Mouse (Mus musculus): ENCODE data around the gene Gimap3. TPM values are rescaled to one million over a fixed set of nuclear protein-coding genes. Genes with fewer than 3 reads are reported as not detected.

The Gimap3 gene
- polyA plus RNA-seq, 1 experiment from 2014 or later: not detected

Other genes starting within 250 kb of the Gimap3 start
- gene Atp6v0e2, start 233.2 kb downstream of the Gimap3 start, polyA plus RNA-seq (2014; fragmentation: Nextera tagmentation; extraction: Ambion mirVana): 21.8 and 22.8 TPM in 2 replicates
- 3.5 and 4.9 TPM in 2 replicates for gene Lrrc61, start 216.1 kb downstream of the Gimap3 start, polyA plus RNA-seq (2014; fragmentation: Nextera tagmentation; extraction: Ambion mirVana)
- gene Rarres2, start 198.1 kb downstream of the Gimap3 start, polyA plus RNA-seq (2014; fragmentation: Nextera tagmentation; extraction: Ambion mirVana): 39.4 and 45.3 TPM in 2 replicates
- 1.3 TPM in 1 of 2 replicates, not detected in the other for gene Gm45021, start 181.2 kb downstream of the Gimap3 start, polyA plus RNA-seq (2014; fragmentation: Nextera tagmentation; extraction: Ambion mirVana)
- 23.4 and 25.4 TPM in 2 replicates for gene Repin1, start 177.0 kb downstream of the Gimap3 start, polyA plus RNA-seq (2014; fragmentation: Nextera tagmentation; extraction: Ambion mirVana)
- 0.84 TPM in 1 of 2 replicates, not detected in the other for gene Gm44965, start 176.9 kb downstream of the Gimap3 start, polyA plus RNA-seq (2014; fragmentation: Nextera tagmentation; extraction: Ambion mirVana)
- gene Zfp775, start 168.8 kb downstream of the Gimap3 start, polyA plus RNA-seq (2014; fragmentation: Nextera tagmentation; extraction: Ambion mirVana): 5.4 and 6.3 TPM in 2 replicates
- gene AI854703, start 144.1 kb downstream of the Gimap3 start, polyA plus RNA-seq (2014; fragmentation: Nextera tagmentation; extraction: Ambion mirVana): 0.82 and 1.1 TPM in 2 replicates
- 0.85 and 1.2 TPM in 2 replicates for gene Gimap8, start 123.6 kb downstream of the Gimap3 start, polyA plus RNA-seq (2014; fragmentation: Nextera tagmentation; extraction: Ambion mirVana)
- gene Gimap9, start 94.7 kb downstream of the Gimap3 start, polyA plus RNA-seq (2014; fragmentation: Nextera tagmentation; extraction: Ambion mirVana): 5.8 and 6.3 TPM in 2 replicates
- gene Gimap4, start 86.3 kb downstream of the Gimap3 start, polyA plus RNA-seq (2014; fragmentation: Nextera tagmentation; extraction: Ambion mirVana): 20.7 and 25.2 TPM in 2 replicates
- gene Gimap6, start 62.6 kb downstream of the Gimap3 start, polyA plus RNA-seq (2014; fragmentation: Nextera tagmentation; extraction: Ambion mirVana): 37.6 and 40.2 TPM in 2 replicates
- 3.3 and 5.1 TPM in 2 replicates for gene Gm28053, start 52.2 kb downstream of the Gimap3 start, polyA plus RNA-seq (2014; fragmentation: Nextera tagmentation; extraction: Ambion mirVana)
- not detected in 2 replicates for gene Gimap7, start 52.2 kb downstream of the Gimap3 start, polyA plus RNA-seq (2014; fragmentation: Nextera tagmentation; extraction: Ambion mirVana)
- gene Gimap1, start 31.8 kb downstream of the Gimap3 start, polyA plus RNA-seq (2014; fragmentation: Nextera tagmentation; extraction: Ambion mirVana): 26.1 and 27.5 TPM in 2 replicates
- 6.8 and 8.7 TPM in 2 replicates for gene Gimap5, start 24.7 kb downstream of the Gimap3 start, polyA plus RNA-seq (2014; fragmentation: Nextera tagmentation; extraction: Ambion mirVana)
- 101 and 119 TPM in 2 replicates for gene Tmem176a, start 70.1 kb upstream of the Gimap3 start, polyA plus RNA-seq (2014; fragmentation: Nextera tagmentation; extraction: Ambion mirVana)
- 274 and 295 TPM in 2 replicates for gene Tmem176b, start 70.6 kb upstream of the Gimap3 start, polyA plus RNA-seq (2014; fragmentation: Nextera tagmentation; extraction: Ambion mirVana)
- not detected in 2 replicates for gene Aoc1, start 102.0 kb upstream of the Gimap3 start, polyA plus RNA-seq (2014; fragmentation: Nextera tagmentation; extraction: Ambion mirVana)
- gene 1600015I10Rik, start 159.0 kb upstream of the Gimap3 start, polyA plus RNA-seq (2014; fragmentation: Nextera tagmentation; extraction: Ambion mirVana): 0.11 TPM in 1 of 2 replicates, not detected in the other
- gene Doxl2, start 204.1 kb upstream of the Gimap3 start, polyA plus RNA-seq (2014; fragmentation: Nextera tagmentation; extraction: Ambion mirVana): not detected in 2 replicates
- not detected in 2 replicates for gene Svs1, start 216.0 kb upstream of the Gimap3 start, polyA plus RNA-seq (2014; fragmentation: Nextera tagmentation; extraction: Ambion mirVana)